ENCODE assay signal across 18 mouse cellular contexts in the genomic region with DNA sequence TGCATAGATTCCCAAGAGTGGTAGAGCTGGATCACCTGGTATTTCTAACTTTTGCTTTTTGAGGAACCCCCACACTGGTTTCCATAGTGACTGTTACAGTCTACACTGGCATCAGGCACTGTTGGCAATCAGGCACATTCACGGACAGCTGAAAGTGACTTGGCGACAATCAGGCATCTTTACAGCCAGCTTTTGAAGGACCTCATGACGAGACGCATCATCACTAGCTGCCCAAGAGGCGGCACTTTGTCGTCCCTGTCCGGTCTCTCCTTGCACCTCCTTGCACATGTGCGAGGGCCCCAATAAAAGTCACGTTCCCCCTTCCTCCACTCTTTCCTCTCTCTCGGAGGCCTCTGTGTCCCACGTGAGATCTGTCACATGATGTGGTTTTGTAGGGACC. TPM values are rescaled to one million over a fixed set of nuclear protein-coding genes. Genes with fewer than 3 reads are reported as not detected.
A peak's percentile ranks its signal among the peaks of the same experiment; 100 is the strongest.
DNase-seq lines count a peak whose midpoint lies in the region; ATAC-seq and TF ChIP-seq lines count a peak whose summit lies in the region.
"Had no signal": no experiment of that assay in that cellular context is flagged by ENCODE, and none has a peak within 500 bp of the region (broad histone marks: within the 10 kb centered on the region; RNA-seq: fewer than 3 reads in every experiment).

No protein-coding gene starts in this region.

- H3K4me3 ChIP-seq in hindbrain, embryonic 16.5 days (ENCODE audit: low read length) = no peak overlapping the region
- no peak overlapping the region for H3K4me3 ChIP-seq in hindbrain, embryonic 12.5 days
- H3K4me3 ChIP-seq in C2C12 (ENCODE audit: insufficient read depth, poor library complexity, severe bottlenecking) = no peak overlapping the region
- H3K4me3 ChIP-seq in heart, adult 2 months = no peak overlapping the region
- H3K4me3 ChIP-seq: embryonic facial prominence, embryonic 13.5 days; neural tube, embryonic 12.5 days had no signal

- H3K4me1 ChIP-seq in hindbrain, embryonic 16.5 days (ENCODE audit: control insufficient read depth, insufficient read depth, low read depth, low read length) = no peaks in the 10 kb centered on the region
- H3K4me1 ChIP-seq in hindbrain, embryonic 12.5 days = no peaks in the 10 kb centered on the region
- H3K4me1 ChIP-seq in heart, adult 2 months (ENCODE audit: control insufficient read depth, insufficient read depth, low read length) = peaks cover under 1% of the 10 kb centered on the region; the same call in 1 of the 2 replicates
- H3K4me1 ChIP-seq: embryonic facial prominence, embryonic 13.5 days; neural tube, embryonic 12.5 days had no signal

- H3K79me3 ChIP-seq in C2C12 (ENCODE audit: low read depth) = no peaks in the 10 kb centered on the region

- H3K4me2 ChIP-seq in hindbrain, embryonic 16.5 days (ENCODE audit: low read length) = no peak overlapping the region
- H3K4me2 ChIP-seq in hindbrain, embryonic 12.5 days (replicated peaks) = no peak overlapping the region
- H3K4me2 ChIP-seq: embryonic facial prominence, embryonic 13.5 days; heart, embryonic 11.5 days; neural tube, embryonic 12.5 days had no signal

- peak; percentile 48 for DNase-seq in R1 (ENCODE audit: low read depth, low spot score)
- DNase-seq in layer of hippocampus, postnatal 14 days (ENCODE audit: low spot score in 2 of 2) = peak; percentile 68 to 72
- DNase-seq in heart, adult 2 months = no peak
- no peak for DNase-seq in T-cell, adult 2 months (ENCODE audit: low spot score)
- DNase-seq: adrenal gland, adult 2 months; heart, postnatal 14 days; kidney, adult 2 months; kidney, postnatal 25 days; liver; lung, adult 18-20 months; right cerebral cortex, postnatal 4 days; thymus, adult 18-20 months had no signal

- intact Hi-C loops in heart, adult 2 months (cut with DNase I) = no loop called here

- no peak overlapping the region for H3K9ac ChIP-seq in hindbrain, embryonic 16.5 days (ENCODE audit: low read depth, low read length)
- H3K9ac ChIP-seq in hindbrain, embryonic 12.5 days = no peak overlapping the region
- H3K9ac ChIP-seq in heart, adult 2 months (ENCODE audit: low read depth, low read length) = no peak overlapping the region
- H3K9ac ChIP-seq: embryonic facial prominence, embryonic 13.5 days; neural tube, embryonic 12.5 days had no signal

- no peak for TF ChIP-seq POLR2A in heart, adult 2 months (IDR thresholded peaks at IDR 0.05; ENCODE audit: insufficient read depth, low read depth, low read length)

- H3K9me3 ChIP-seq in hindbrain, embryonic 16.5 days (ENCODE audit: control insufficient read depth, low read length) = no peaks in the 10 kb centered on the region
- no peaks in the 10 kb centered on the region for H3K9me3 ChIP-seq in hindbrain, embryonic 12.5 days (replicated peaks)
- H3K9me3 ChIP-seq: embryonic facial prominence, embryonic 13.5 days; neural tube, embryonic 12.5 days had no signal

- H3K27ac ChIP-seq in hindbrain, embryonic 16.5 days (ENCODE audit: low read depth, low read length) = no peak overlapping the region
- no peak overlapping the region for H3K27ac ChIP-seq in hindbrain, embryonic 12.5 days
- no peak overlapping the region for H3K27ac ChIP-seq in heart, adult 2 months
- H3K27ac ChIP-seq: embryonic facial prominence, embryonic 13.5 days; neural tube, embryonic 12.5 days had no signal

- no peak for TF ChIP-seq EP300 in heart, adult 2 months (IDR thresholded peaks at IDR 0.05; ENCODE audit: insufficient read depth, low read depth, low read length)

- no peaks in the 10 kb centered on the region for H3K27me3 ChIP-seq in hindbrain, embryonic 16.5 days (replicated peaks; ENCODE audit: control insufficient read depth, insufficient read depth, low read length)
- no peaks in the 10 kb centered on the region for H3K27me3 ChIP-seq in hindbrain, embryonic 12.5 days
- no peaks in the 10 kb centered on the region for H3K27me3 ChIP-seq in C2C12 (ENCODE audit: control insufficient read depth, insufficient read depth, insufficient read length)
- no peaks in the 10 kb centered on the region for H3K27me3 ChIP-seq in heart, adult 2 months (ENCODE audit: control insufficient read depth, insufficient read depth, low read length)
- H3K27me3 ChIP-seq: embryonic facial prominence, embryonic 13.5 days; neural tube, embryonic 12.5 days had no signal

- 87% methylated on average over 11 of the region's 11 CpGs for WGBS in hindbrain, embryonic 16.5 days
- WGBS in hindbrain, embryonic 12.5 days = 91% methylated on average over 11 of the region's 11 CpGs
- 81% methylated on average over 11 of the region's 11 CpGs for WGBS in heart, adult 2 months

- no peaks in the 10 kb centered on the region for H3K79me2 ChIP-seq in C2C12 (ENCODE audit: control insufficient read depth, insufficient read depth)
- H3K79me2 ChIP-seq in heart, adult 2 months (replicated peaks; ENCODE audit: control insufficient read depth, insufficient read depth, low read length) = no peaks in the 10 kb centered on the region

- 0 out of 2 replicates have a peak, but pooled peaks have one; percentile 40 for ATAC-seq in hindbrain, embryonic 16.5 days
- ATAC-seq in hindbrain, embryonic 12.5 days (ENCODE audit: low FRiP score) = no peak

- no peak overlapping the region for H3ac ChIP-seq in C2C12 (ENCODE audit: control insufficient read depth, insufficient read length, low read depth)

- no peak for TF ChIP-seq CTCF in C2C12 (IDR thresholded peaks at IDR 0.05; ENCODE audit: control insufficient read depth, insufficient read depth, insufficient read length)
- TF ChIP-seq CTCF in heart, adult 2 months (IDR thresholded peaks at IDR 0.05) = no peak

- no peaks in the 10 kb centered on the region for H3K36me3 ChIP-seq in hindbrain, embryonic 16.5 days (ENCODE audit: control insufficient read depth, insufficient read depth, low read length)
- H3K36me3 ChIP-seq in hindbrain, embryonic 12.5 days = no peaks in the 10 kb centered on the region
- H3K36me3 ChIP-seq in C2C12 (ENCODE audit: control insufficient read depth, insufficient read depth) = no peaks in the 10 kb centered on the region
- no peaks in the 10 kb centered on the region for H3K36me3 ChIP-seq in heart, adult 2 months (ENCODE audit: control insufficient read depth, insufficient read depth, low read length)
- H3K36me3 ChIP-seq: embryonic facial prominence, embryonic 13.5 days; neural tube, embryonic 12.5 days had no signal

TF ChIP-seq in C2C12, 6 proteins besides CTCF, POLR2A, EP300 and RAD21:
- TF ChIP-seq USF1 (IDR thresholded peaks at IDR 0.05; ENCODE audit: low read depth) (no peak), FOSL1 (IDR thresholded peaks at IDR 0.05; ENCODE audit: insufficient read depth, low read length, poor library complexity, severe bottlenecking) (no peak), MAX (IDR thresholded peaks at IDR 0.05) (peak; percentile 14), CEBPB (IDR thresholded peaks at IDR 0.05; ENCODE audit: low read depth) (no peak), MYOG (IDR thresholded peaks at IDR 0.05; ENCODE audit: control insufficient read depth, extremely low read depth, insufficient read length) (no peak)

RNA-seq across cellular contexts. Expression of gene Ccdc149, which starts 32.8 kb away (rescaled TPM):
- polyA plus RNA-seq in hindbrain, embryonic 16.5 days (2015; fragmentation: Nextera tagmentation; extraction: Ambion mirVana) = 15.0 and 15.4 TPM in 2 replicates
- 5.1 and 6.1 TPM in 2 replicates for polyA plus RNA-seq in hindbrain, embryonic 12.5 days (2016; fragmentation: Nextera tagmentation; extraction: Ambion mirVana)
- polyA plus RNA-seq in C2C12 (2012; fragmentation: generic; extraction: Trizol) = 0.01 TPM
- 10 to 100 TPM; 40.4 to 44.9 TPM for total RNA-seq in layer of hippocampus, postnatal 14 days (2021)
- total RNA-seq in heart, adult 2 months (2021) = 1 to 10 TPM; 7.2 to 7.4 TPM
- 3.0 and 4.7 TPM in 2 replicates for polyA plus RNA-seq in heart, adult 2 months (2012; rRNA removed)

Comparison
In these comparisons a context has a peak if more than half of its experiments do, and no peak if none do; other contexts are left out.
1. DNase-seq: peak in R1 (single experiment) and layer of hippocampus, postnatal 14 days (2 of 2); none in heart, adult 2 months (0 of 2) and T-cell, adult 2 months (single experiment).